Mouse (Mus musculus): ENCODE measurements at regions not wholly inside any gene's neighbourhood (a gene's known extent, or its start where the extent isn't known, plus 50 kb on each side); places are given as distances from the start of the nearest gene placed in this dataset.

GRCm38 (mm10) chr15:28732409-28732808 lies 528.9 kb downstream of the Dnah5 start:
- no peak for DNase-seq

- DNase-seq, result no peak
Observed at GRCm38 (mm10) chr15:28740591-28740990, 537.0 kb downstream of the Dnah5 start.

GRCm38 (mm10) chr15:28745691-28746090 lies 542.1 kb downstream of the Dnah5 start:
- DNase-seq, result no peak

GRCm38 (mm10) chr15:28746603-28747002 lies 543.1 kb downstream of the Dnah5 start:
- no peak for DNase-seq

GRCm38 (mm10) chr15:28758736-28759135 lies 555.2 kb downstream of the Dnah5 start:
- peak; percentile 73 for DNase-seq
